8 mouse cellular contexts compared by ENCODE assay signal in genomic region chr9:57074822-57075603, GRCm38 (mm10). TPM values are rescaled to one million over a fixed set of nuclear protein-coding genes. Genes with fewer than 3 reads are reported as not detected.
DNase-seq lines count a peak whose midpoint lies in the region; ATAC-seq and TF ChIP-seq lines count a peak whose summit lies in the region.

No protein-coding gene starts in this region.

- H3K4me2 ChIP-seq in embryonic facial prominence, embryonic 14.5 days (ENCODE audit: low read depth, low read length), result peak overlapping the region; percentile 80
- peak overlapping the region; percentile 94 for H3K4me2 ChIP-seq in heart, embryonic 11.5 days
- peak overlapping the region; percentile 96 for H3K4me2 ChIP-seq in kidney, embryonic 16.5 days (replicated peaks; ENCODE audit: low read depth, low read length)
- peak overlapping the region; percentile 95 for H3K4me2 ChIP-seq in liver, embryonic 16.5 days (ENCODE audit: low read depth, low read length)
- H3K4me2 ChIP-seq in neural tube, embryonic 15.5 days, result peak overlapping the region; percentile 94

- TF ChIP-seq CTCF in C2C12 (IDR thresholded peaks at IDR 0.05; ENCODE audit: control insufficient read depth, insufficient read depth, insufficient read length), result no peak
- no peak for TF ChIP-seq CTCF in thymus, adult 2 months (IDR thresholded peaks at IDR 0.05; ENCODE audit: borderline replicate concordance, control insufficient read depth, extremely low read depth, insufficient read depth, low read length, poor library complexity)

- TF ChIP-seq POLR2A in thymus, adult 2 months (IDR thresholded peaks at IDR 0.05; ENCODE audit: control insufficient read depth, extremely low read depth, insufficient read depth, low read length, poor library complexity), result no peak

- no peak for ATAC-seq in embryonic facial prominence, embryonic 14.5 days (ENCODE audit: low read depth)
- ATAC-seq in heart, embryonic 11.5 days (replicated peaks; ENCODE audit: insufficient number of reproducible peaks, low FRiP score, low TSS enrichment), result no peak
- ATAC-seq in kidney, embryonic 16.5 days (ENCODE audit: low FRiP score, low TSS enrichment), result no peak
- ATAC-seq in liver, embryonic 16.5 days (ENCODE audit: low read depth), result no peak
- no peak for ATAC-seq in neural tube, embryonic 15.5 days (ENCODE audit: low FRiP score)

- H3K27ac ChIP-seq in embryonic facial prominence, embryonic 14.5 days (replicated peaks; ENCODE audit: low read depth, low read length), result peak overlapping the region; percentile 90
- H3K27ac ChIP-seq in heart, embryonic 11.5 days (ENCODE audit: low read depth, low read length), result peak overlapping the region; percentile 97
- peak overlapping the region; percentile 100 for H3K27ac ChIP-seq in kidney, embryonic 16.5 days (ENCODE audit: low read length)
- H3K27ac ChIP-seq in liver, embryonic 16.5 days (ENCODE audit: low read length), result peak overlapping the region; percentile 99
- H3K27ac ChIP-seq in neural tube, embryonic 15.5 days (replicated peaks), result peak overlapping the region; percentile 99
- peak overlapping the region; percentile 84 for H3K27ac ChIP-seq in thymus, adult 2 months (ENCODE audit: control insufficient read depth, insufficient read depth, low read length)

- peak; percentile 87 to 88 for DNase-seq in adrenal gland, postnatal 36 days
- DNase-seq in embryonic facial prominence, embryonic 14.5 days (ENCODE audit: low spot score), result peak; percentile 86
- peak; percentile 73 for DNase-seq in thymus, adult 2 months

- H3K27me3 ChIP-seq in C2C12 (ENCODE audit: control insufficient read depth, insufficient read depth, insufficient read length), result no peaks in the 10 kb centered on the region
- no peaks in the 10 kb centered on the region for H3K27me3 ChIP-seq in embryonic facial prominence, embryonic 14.5 days (replicated peaks; ENCODE audit: control insufficient read depth, insufficient read depth, low read length)
- no peaks in the 10 kb centered on the region for H3K27me3 ChIP-seq in heart, embryonic 11.5 days (ENCODE audit: control insufficient read depth, insufficient read depth, low read length)
- H3K27me3 ChIP-seq in kidney, embryonic 16.5 days (ENCODE audit: insufficient read depth, low read length), result no peaks in the 10 kb centered on the region
- H3K27me3 ChIP-seq in liver, embryonic 16.5 days (ENCODE audit: control insufficient read depth, insufficient read depth, low read depth, low read length), result no peaks in the 10 kb centered on the region
- H3K27me3 ChIP-seq in neural tube, embryonic 15.5 days (replicated peaks), result no peaks in the 10 kb centered on the region
- no peaks in the 10 kb centered on the region for H3K27me3 ChIP-seq in thymus, adult 2 months (ENCODE audit: control insufficient read depth, insufficient read depth, low read length)

- H3K79me3 ChIP-seq in C2C12 (ENCODE audit: low read depth), result peaks cover 28% of the 10 kb centered on the region

- peak overlapping the region; percentile 36 for H3K4me3 ChIP-seq in C2C12 (ENCODE audit: insufficient read depth, poor library complexity, severe bottlenecking)
- H3K4me3 ChIP-seq in embryonic facial prominence, embryonic 14.5 days (ENCODE audit: low read depth, low read length), result peak overlapping the region; percentile 94
- H3K4me3 ChIP-seq in heart, embryonic 11.5 days (ENCODE audit: low read depth, low read length), result peak overlapping the region; percentile 98
- H3K4me3 ChIP-seq in kidney, embryonic 16.5 days (ENCODE audit: low read length), result peak overlapping the region; percentile 75
- peak overlapping the region; percentile 64 for H3K4me3 ChIP-seq in liver, embryonic 16.5 days (ENCODE audit: low read depth, low read length)
- H3K4me3 ChIP-seq in neural tube, embryonic 15.5 days (replicated peaks), result peak overlapping the region; percentile 97
- H3K4me3 ChIP-seq in thymus, adult 2 months (ENCODE audit: control insufficient read depth, insufficient read depth, low read length), result peak overlapping the region; percentile 54

- 7% methylated on average over 17 of the region's 17 CpGs for WGBS in embryonic facial prominence, embryonic 14.5 days
- WGBS in heart, embryonic 11.5 days (ENCODE audit: insufficient replicate concordance), result 7% methylated on average over 17 of the region's 17 CpGs
- WGBS in kidney, embryonic 16.5 days, result 4% methylated on average over 17 of the region's 17 CpGs
- WGBS in liver, embryonic 16.5 days (ENCODE audit: insufficient replicate concordance), result 8% methylated on average over 17 of the region's 17 CpGs
- WGBS in neural tube, embryonic 15.5 days, result 4% methylated on average over 17 of the region's 17 CpGs
- 10% methylated on average over 17 of the region's 17 CpGs for WGBS in thymus, adult 2 months

- H3ac ChIP-seq in C2C12 (ENCODE audit: control insufficient read depth, insufficient read length, low read depth), result peak overlapping the region; percentile 48

- H3K36me3 ChIP-seq in C2C12 (ENCODE audit: control insufficient read depth, insufficient read depth), result no peaks in the 10 kb centered on the region
- H3K36me3 ChIP-seq in embryonic facial prominence, embryonic 14.5 days (ENCODE audit: control insufficient read depth, insufficient read depth, low read length), result no peaks in the 10 kb centered on the region
- no peaks in the 10 kb centered on the region for H3K36me3 ChIP-seq in heart, embryonic 11.5 days (ENCODE audit: control insufficient read depth, insufficient read depth, low read length)
- no peaks in the 10 kb centered on the region; the same call in 1 of the 2 replicates for H3K36me3 ChIP-seq in kidney, embryonic 16.5 days (ENCODE audit: insufficient read depth, low read length)
- no peaks in the 10 kb centered on the region for H3K36me3 ChIP-seq in liver, embryonic 16.5 days (ENCODE audit: control insufficient read depth, insufficient read depth)
- H3K36me3 ChIP-seq in neural tube, embryonic 15.5 days, result no peaks in the 10 kb centered on the region
- H3K36me3 ChIP-seq in thymus, adult 2 months (ENCODE audit: control insufficient read depth, insufficient read depth, low read length), result no peaks in the 10 kb centered on the region

- H3K79me2 ChIP-seq in C2C12 (ENCODE audit: control insufficient read depth, insufficient read depth), result peaks cover 42% of the 10 kb centered on the region

- H3K4me1 ChIP-seq in embryonic facial prominence, embryonic 14.5 days (ENCODE audit: control insufficient read depth, insufficient read depth, low read length), result peaks cover 19% of the 10 kb centered on the region
- H3K4me1 ChIP-seq in heart, embryonic 11.5 days (ENCODE audit: control insufficient read depth, insufficient read depth, low read length), result peaks cover 9% of the 10 kb centered on the region; the same call in 1 of the 2 replicates
- H3K4me1 ChIP-seq in kidney, embryonic 16.5 days (ENCODE audit: insufficient read depth, low read length), result peaks cover 22% of the 10 kb centered on the region
- H3K4me1 ChIP-seq in liver, embryonic 16.5 days (ENCODE audit: control insufficient read depth, low read depth, low read length), result peaks cover 43% of the 10 kb centered on the region
- peaks cover 42% of the 10 kb centered on the region for H3K4me1 ChIP-seq in neural tube, embryonic 15.5 days
- peaks cover 12% of the 10 kb centered on the region for H3K4me1 ChIP-seq in thymus, adult 2 months (replicated peaks; ENCODE audit: control insufficient read depth, insufficient read depth, low read length)

- H3K9ac ChIP-seq in embryonic facial prominence, embryonic 14.5 days (ENCODE audit: low read depth, low read length), result peak overlapping the region; percentile 75
- peak overlapping the region; percentile 66 for H3K9ac ChIP-seq in heart, embryonic 11.5 days (ENCODE audit: low read depth, low read length)
- peak overlapping the region; percentile 89 for H3K9ac ChIP-seq in kidney, embryonic 16.5 days (replicated peaks; ENCODE audit: low read length)
- H3K9ac ChIP-seq in liver, embryonic 16.5 days (ENCODE audit: low read depth, low read length), result peak overlapping the region; percentile 70
- H3K9ac ChIP-seq in neural tube, embryonic 15.5 days (replicated peaks), result peak overlapping the region; percentile 53

- H3K9me3 ChIP-seq in embryonic facial prominence, embryonic 14.5 days (ENCODE audit: control insufficient read depth, low read length), result no peaks in the 10 kb centered on the region
- no peaks in the 10 kb centered on the region for H3K9me3 ChIP-seq in heart, embryonic 11.5 days (replicated peaks; ENCODE audit: control insufficient read depth, low read length)
- H3K9me3 ChIP-seq in kidney, embryonic 16.5 days (ENCODE audit: low read length), result no peaks in the 10 kb centered on the region
- no peaks in the 10 kb centered on the region for H3K9me3 ChIP-seq in liver, embryonic 16.5 days (replicated peaks; ENCODE audit: control insufficient read depth, low read length)
- H3K9me3 ChIP-seq in neural tube, embryonic 15.5 days (replicated peaks), result no peaks in the 10 kb centered on the region

TF ChIP-seq in C2C12, 6 proteins besides CTCF, POLR2A, EP300 and RAD21 (continues in another document):
- no peak for TF ChIP-seq FOSL1 (IDR thresholded peaks at IDR 0.05; ENCODE audit: insufficient read depth, low read length, poor library complexity, severe bottlenecking)
- no peak for TF ChIP-seq CEBPB (IDR thresholded peaks at IDR 0.05; ENCODE audit: low read depth)
- no peak for TF ChIP-seq USF1 (IDR thresholded peaks at IDR 0.05; ENCODE audit: low read depth)
- TF ChIP-seq MYOG (IDR thresholded peaks at IDR 0.05; ENCODE audit: control insufficient read depth, extremely low read depth, insufficient read length), result no peak

RNA-seq across cellular contexts. Expression of gene Sin3a, which starts 3.2 kb away (rescaled TPM):
- 16.6 TPM for polyA plus RNA-seq in C2C12 (2012; fragmentation: generic; extraction: Trizol)
- 10 to 100 TPM; 41.8 to 54.3 TPM for total RNA-seq in adrenal gland, postnatal 36 days (2021)
- polyA plus RNA-seq in embryonic facial prominence, embryonic 14.5 days (2014; fragmentation: Nextera tagmentation; extraction: Ambion mirVana), result 32.4 and 38.6 TPM in 2 replicates
- polyA plus RNA-seq in heart, embryonic 11.5 days (2014; fragmentation: Nextera tagmentation; extraction: Ambion mirVana), result 34.4 TPM in 2 replicates
- 36.7 and 42.3 TPM in 2 replicates for polyA plus RNA-seq in kidney, embryonic 16.5 days (2015; fragmentation: Nextera tagmentation; extraction: Ambion mirVana)
- polyA plus RNA-seq in liver, embryonic 16.5 days (2015; fragmentation: Nextera tagmentation; extraction: Ambion mirVana), result 13.4 and 14.5 TPM in 2 replicates
- polyA plus RNA-seq in neural tube, embryonic 15.5 days (2015; fragmentation: Nextera tagmentation; extraction: Ambion mirVana), result 20.7 and 21.2 TPM in 2 replicates
- 237 and 282 TPM in 2 replicates for polyA plus RNA-seq in thymus, adult 2 months (2012; rRNA removed)

RNA-seq across cellular contexts. Expression of gene Man2c1, which starts 55.5 kb away (rescaled TPM):
- polyA plus RNA-seq in C2C12 (2012; fragmentation: generic; extraction: Trizol), result 28.5 TPM
- 100 to 1,000 TPM; 109 to 121 TPM for total RNA-seq in adrenal gland, postnatal 36 days (2021)
- polyA plus RNA-seq in embryonic facial prominence, embryonic 14.5 days (2014; fragmentation: Nextera tagmentation; extraction: Ambion mirVana), result 38.2 and 42.4 TPM in 2 replicates
- 22.0 and 29.1 TPM in 2 replicates for polyA plus RNA-seq in heart, embryonic 11.5 days (2014; fragmentation: Nextera tagmentation; extraction: Ambion mirVana)
- polyA plus RNA-seq in kidney, embryonic 16.5 days (2015; fragmentation: Nextera tagmentation; extraction: Ambion mirVana), result 79.0 and 95.6 TPM in 2 replicates
- polyA plus RNA-seq in liver, embryonic 16.5 days (2015; fragmentation: Nextera tagmentation; extraction: Ambion mirVana), result 18.6 and 21.2 TPM in 2 replicates
- 87.0 and 99.7 TPM in 2 replicates for polyA plus RNA-seq in neural tube, embryonic 15.5 days (2015; fragmentation: Nextera tagmentation; extraction: Ambion mirVana)
- polyA plus RNA-seq in thymus, adult 2 months (2012; rRNA removed), result 230 and 269 TPM in 2 replicates

Comparison
In these comparisons a context has a peak if more than half of its experiments do, and no peak if none do; other contexts are left out.
1. H3K4me3 ChIP-seq: peak in every context shown above with its lines; median percentile 98 in heart, embryonic 11.5 days; 97 in neural tube, embryonic 15.5 days; 94 in embryonic facial prominence, embryonic 14.5 days; 75 in kidney, embryonic 16.5 days; 64 in liver, embryonic 16.5 days; 54 in thymus, adult 2 months; 36 in C2C12.